Mouse (Mus musculus): ENCODE data around the gene Dock3.

The Dock3 gene

DNA sequence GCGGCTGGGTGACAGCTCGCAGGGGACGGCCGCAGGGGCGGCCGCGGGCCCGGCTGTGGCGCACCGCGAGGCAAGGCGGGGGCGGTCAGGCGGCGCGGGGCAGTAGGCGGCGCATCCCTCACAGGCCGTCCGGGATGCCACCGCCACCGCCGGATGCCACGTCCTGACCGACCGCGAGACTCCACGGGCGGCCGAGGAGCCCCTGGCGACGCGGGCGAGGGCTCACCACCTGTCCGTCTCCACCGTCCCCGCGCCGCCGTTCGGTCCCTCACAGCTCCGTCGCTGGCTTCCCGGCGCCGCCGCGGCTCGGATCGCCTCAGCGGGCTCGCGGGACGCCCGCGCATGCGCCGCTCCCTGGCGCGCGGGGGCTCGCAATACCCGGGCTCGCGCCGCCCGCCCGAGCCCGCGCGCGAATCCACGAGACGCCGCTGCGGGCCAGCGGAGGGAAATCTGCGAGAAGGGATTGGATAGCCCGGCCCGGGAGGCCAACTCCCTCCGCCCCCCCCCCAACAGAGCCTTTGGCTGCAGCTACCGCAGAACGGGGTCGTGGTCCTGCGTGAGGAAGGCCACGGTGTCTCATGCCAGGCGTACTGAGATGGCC, at the start of gene Dock3:
Gene Dock3, minus strand, starts transcription at position 371 of the 601 bp plus-strand sequence.
- peak; percentile 90 for DNase-seq

DNA sequence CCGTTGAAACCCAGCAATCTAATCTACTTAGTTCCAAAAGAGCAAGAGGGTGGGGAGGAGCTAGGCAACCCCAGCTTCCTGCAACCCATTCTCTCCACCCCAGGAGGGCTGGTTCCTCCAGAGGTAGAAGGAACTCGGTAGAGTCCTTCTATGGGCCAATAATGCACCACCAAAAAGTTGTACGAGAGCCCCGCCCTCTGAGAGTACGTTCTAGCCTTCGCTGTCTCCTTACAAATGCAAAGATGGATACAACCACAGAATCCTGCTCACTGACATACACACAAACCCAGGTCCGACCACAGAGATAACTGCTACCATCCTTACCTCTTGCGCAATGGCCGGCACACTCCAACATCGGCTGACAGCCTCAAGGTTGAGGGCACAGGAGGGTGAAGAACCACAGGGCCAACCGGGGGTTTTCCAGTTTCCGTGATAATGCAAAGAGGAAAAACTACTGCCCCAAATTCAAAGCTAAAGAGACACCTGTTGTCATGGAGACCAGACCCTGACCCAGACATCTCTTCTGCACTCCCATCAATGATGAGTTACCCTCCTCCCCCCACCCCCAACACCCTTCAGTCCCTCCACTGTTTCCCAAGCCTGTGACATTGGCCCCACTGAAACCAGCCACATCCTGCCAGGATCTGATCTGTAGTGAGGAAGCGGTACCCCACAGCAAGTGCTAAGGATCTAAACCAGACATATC, 48.8 kb upstream of the Dock3 start:
- DNase-seq: no peak

DNA sequence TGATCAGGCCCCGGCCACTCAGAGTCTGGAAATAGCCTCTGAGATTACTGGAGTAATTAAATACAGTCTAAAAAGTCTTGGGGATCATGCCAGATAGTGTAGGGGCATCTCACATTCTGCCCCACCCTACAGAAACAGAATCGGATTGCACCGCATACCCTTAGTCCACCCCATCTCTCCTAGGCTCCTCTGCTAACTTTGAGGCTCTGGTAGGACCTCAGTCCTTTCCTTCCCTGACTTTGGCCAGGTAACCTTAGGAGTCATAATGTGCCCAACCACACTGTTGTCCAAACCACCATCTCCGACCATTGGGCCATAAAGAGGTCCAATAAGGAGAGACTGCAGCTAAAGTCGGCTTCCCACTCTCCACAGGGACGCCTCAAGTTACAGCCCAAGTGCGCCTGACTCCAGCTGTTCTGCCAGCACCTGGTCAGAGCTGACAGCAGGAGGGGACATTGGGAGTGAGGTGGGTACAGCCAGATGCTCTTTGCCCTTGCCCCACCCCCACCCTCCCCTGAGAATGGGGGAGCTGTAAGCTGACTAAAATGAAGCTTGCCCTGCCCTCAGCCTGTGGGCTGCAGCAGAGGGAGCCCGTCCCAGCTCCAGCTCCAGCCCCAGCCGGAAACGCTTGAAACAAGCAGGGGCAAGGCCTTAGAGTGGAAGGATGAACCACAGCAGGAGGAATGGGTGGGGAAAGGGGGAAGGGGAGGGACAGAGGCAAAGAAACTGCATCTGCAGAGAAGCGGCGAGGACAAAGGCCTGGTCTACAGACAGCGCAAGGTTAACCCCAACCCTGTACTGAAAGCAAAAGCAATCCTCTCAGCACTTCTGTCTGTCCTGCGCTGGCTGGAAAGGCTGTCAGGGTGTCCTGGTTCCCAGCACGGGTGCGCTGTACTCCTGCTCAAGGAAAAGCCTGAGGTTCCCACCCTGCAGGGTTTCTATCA, 47.9 kb upstream of the Dock3 start:
- DNase-seq: no peak

DNA sequence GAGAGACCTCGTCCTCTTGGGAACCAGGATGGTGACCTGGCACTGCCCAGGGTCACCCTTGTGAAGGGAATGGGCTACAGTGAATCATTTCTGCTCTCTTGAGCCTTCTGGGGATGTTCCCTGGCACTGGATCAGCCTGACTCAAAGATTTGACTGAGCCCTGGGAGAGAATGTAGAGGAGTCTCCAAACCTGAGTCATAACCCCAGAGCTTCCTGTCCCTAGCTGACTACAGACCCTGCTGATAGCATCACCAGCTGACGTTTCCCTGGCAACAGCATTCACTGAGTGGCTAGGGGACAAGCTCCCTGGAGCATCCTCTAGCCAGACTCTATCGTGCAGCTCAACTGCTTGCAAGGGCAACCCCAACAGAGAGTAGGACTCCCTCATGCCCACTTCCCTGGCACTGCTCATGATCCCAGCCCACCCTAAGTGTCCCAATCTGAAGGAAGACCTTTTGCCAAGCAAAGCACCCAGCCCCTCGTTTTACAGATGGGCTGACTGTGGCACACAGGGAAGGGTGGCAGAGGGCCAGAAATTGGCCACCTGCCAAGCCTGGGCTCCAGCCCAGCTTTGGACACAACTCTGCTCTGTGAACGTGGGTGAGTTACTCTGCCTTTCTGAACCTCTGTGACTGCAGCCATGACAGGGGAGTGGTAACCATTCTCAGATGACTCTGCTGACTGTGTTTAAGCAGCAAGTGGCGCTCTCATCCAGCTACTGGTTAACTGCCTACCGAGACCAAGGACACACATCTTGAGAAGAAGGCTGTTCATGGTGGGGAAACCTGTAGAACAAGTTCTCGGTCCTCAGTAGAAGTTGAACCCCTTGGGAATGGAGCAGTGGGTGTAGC, 47.0 kb upstream of the Dock3 start:
- DNase-seq: peak; percentile 83

DNA sequence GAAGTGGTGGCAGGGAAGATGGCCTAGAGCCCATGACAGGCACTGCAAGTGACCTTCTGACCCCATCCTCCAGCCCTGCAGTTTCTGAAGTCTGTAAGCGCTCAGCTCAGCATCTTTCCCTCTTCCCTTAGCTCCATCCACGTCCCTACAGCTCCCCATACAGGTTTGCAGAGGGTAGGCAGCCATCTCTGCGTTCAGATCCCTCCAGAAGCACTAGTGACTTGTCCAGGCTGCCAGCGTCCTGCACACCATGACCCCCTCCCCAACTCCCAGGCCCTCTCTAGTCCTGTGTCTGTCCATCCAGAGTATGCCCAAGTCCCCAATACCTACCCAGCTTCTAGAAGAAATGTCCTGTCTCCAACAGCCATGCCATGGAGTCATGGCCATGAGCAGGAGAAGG, 46.4 kb upstream of the Dock3 start:
- peak; percentile 64 for DNase-seq

DNA sequence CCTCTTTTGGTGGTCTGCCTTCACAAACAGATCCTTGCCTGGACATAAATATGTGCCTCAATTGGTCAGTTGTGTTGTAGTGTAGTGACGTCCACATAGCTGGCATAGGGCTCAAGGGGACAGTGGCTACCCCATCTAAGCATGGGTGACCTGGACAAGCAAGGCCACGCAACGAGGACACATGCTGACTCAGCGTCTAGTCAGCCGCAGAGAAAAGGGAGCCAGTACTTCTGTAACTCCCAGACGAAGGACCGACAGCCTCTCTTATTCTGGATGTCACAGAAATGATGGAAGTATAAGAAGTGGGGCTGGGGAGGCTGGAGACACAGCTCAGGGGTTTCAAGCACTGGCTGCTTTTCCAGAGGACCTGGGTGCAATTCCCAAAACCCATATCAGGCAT, 45.9 kb upstream of the Dock3 start:
- no peak for DNase-seq

DNA sequence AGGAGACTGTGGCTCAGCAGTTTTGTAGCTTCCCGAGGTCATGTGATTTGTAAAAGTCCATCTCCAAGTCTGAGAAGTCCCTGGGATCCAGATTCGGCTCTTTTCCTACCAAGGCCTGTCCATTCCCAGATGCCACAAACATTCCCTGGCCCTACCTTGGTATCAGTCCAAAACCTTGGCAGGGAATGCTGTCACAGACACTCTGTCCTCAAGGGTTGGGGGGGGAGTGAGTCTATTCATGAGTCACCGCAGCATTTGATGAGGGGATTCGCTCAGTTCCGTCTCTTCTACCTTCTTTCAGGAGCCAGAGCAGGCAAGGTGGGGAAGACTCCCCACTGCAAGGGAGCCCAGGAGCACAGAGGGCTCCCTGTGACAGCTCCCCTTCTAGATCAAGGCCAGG, 44.0 kb upstream of the Dock3 start:
- no peak for DNase-seq

DNA sequence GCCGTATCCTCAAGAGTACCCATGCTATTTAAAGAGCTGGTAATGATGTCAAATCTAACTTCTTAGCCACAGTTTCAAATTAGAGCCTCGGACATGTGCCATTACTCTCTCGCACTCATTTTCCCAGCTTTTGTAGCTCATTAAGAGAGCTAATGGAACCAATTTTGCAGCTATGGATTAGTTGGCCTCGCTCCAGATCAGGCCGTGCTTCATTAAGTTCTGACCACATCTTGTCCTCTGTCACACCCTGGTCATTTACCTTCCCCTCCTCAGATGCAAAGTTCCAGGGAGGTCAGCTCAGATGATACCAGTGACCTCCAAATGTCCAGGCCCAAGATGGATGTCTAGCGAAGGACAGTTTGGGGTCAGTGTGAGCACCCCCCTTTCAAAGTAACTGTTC, 43.0 kb upstream of the Dock3 start:
- no peak for DNase-seq

DNA sequence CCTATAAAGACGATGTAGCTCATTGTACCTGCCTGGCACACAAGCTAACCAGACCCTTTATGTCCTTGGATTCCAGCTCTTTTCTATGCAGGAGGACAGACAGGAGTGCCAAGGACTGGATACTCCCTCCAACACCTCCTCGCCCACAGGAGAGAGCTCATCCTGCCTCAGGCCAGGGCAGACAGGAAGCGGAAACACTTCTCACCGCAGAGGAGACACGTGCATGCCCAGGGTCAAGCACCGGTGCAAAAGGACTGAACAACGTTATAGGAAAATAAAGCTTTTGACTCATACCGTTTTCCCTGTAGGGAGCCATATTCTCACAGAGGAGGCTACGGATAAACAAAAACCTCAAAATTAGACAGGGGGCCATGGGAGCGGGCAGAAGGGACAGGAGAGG, 41.5 kb upstream of the Dock3 start:
- no peak for DNase-seq

DNA sequence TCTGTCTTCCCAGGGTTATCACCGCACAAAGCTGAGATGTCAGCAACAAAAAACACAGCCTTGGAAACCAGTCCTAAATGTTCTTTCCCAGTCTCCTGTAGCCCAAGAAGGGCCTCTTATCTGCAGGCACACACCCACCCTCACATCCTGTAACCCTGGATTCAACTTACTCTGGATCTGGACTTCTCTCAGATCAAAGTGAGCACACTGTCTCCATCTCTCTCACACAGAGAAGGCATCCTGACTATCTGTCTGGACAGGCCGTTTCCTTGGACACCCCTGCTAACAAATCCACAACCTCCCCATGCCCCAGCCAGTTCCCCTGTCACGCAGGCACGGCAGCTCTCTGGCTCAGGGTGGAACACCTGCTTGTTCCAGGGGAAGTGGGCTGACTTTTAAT, 40.6 kb upstream of the Dock3 start:
- DNase-seq: no peak

DNA sequence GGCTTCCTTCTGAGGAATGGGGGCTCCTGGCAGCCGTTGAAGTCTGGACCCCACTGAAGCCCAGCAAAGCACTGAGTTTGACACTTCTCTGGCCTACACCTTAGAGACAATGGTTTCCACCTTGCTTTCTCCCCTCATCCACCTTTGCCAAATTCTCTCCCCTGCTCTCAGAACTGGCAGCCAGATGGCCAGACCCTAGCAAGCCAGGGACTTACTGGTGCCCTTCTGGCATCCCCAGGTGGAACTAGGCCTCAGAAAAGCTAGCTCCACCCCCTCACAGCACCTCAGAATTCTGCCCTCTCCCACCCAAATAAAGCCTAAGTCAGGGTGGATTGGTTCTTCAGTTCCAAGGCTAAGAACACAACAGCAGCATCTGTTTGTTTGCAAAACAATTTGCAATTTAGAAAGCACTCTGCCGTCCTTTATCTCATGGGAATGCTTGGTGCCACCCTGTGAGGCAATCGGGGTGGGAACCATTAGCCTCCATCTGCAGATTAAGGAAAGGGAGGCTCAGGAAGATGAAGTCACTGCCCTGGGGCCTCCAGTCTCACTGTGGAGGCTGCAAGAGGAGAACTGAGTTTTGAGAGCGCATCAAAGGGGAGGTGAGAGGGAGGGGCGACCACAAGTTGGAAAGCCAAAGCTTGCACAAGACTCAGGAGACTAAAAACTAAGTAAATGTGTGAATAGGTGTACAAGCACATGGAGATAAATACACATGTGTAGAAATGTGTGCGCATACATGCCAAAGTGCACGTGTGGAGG, 39.6 kb upstream of the Dock3 start:
- no peak for DNase-seq

DNA sequence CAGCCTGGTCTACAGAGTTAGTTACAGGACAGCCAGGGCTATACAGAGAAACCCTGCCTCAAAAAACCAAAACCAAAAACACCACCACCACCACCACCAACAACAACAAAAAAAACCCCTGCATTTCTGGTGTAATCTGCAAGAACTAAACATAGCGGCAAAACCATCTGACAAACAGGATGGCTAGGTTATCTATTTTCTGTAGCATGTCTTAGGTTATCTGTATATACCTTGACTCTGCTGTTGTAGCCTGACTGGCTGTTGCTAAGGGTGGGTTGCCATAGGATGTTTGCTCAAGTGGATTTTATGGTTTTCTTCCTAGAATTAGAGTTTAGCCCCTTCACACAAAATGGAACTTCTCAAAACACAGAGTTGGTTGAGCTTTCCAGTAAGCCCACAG, 38.1 kb upstream of the Dock3 start:
- DNase-seq: no peak

DNA sequence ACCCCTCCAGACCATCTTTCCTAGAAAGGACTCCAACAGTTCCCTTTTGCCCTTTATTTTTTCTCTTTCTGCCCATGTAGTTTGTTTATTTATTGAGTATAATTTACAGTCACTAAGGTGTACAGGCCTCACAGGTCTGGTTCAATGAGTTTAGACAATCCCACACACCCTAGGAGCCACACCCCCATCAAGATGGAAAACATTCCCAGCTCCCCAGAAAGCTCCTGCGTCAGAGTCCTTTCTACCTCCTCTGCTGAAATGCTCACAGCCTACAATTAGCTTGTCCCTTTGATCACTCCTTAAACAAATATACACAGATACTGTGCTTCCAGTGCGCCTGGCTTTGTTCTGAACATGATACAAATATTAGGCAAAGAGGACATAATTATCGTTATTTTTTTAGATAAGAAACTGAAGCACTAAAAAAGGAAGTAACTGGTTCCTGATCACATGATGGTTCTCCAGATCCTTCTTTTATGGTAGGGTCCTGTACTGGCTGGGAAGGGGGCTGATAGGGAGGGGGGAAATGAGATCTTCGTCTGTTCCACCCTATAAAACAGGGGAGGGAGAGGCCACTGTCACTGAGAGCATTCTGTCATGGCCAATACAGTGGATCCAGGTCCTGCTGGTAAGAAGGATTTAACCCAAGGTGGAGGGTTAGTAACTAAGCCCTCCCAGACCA, 36.2 kb upstream of the Dock3 start:
- DNase-seq: no peak

DNA sequence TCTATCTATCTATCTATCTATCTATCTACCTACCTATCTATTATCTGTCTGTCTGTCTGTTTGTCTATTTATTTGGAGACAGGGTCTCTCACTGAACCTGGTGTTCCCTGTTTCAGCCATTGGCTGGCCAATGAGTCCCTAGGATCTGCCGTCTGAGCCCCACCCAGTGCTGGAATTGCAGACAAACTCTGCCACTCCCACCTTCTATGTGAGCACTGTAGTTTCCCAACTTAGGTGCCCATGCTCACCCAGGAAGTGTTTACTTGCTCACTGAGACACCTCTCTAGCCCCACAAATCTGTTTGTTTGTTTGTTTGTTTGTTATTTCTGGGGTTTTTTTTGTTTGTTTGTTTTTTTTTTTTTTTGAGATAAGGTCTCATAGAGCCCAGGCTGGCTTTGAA, 35.3 kb upstream of the Dock3 start:
- no peak for DNase-seq

DNA sequence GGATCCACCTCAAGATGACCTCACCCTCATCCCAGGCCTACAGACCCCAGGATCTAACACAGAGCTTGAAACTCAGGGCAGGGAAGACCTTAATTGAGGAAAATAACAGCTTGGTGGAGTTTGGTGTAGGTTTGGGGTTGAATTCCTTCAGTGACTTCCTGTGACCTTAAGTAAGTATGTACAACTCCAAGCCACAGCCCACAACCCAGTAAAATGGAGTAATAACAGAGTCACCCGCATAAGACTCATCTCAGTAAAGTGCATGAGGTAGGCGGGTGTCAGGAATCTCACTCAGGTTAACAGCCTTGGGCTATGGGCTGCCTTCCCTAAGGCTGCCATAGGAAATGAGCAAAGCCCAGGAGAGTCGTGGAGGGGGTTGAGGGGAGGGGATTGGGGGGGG, 33.0 kb upstream of the Dock3 start:
- no peak for DNase-seq

DNA sequence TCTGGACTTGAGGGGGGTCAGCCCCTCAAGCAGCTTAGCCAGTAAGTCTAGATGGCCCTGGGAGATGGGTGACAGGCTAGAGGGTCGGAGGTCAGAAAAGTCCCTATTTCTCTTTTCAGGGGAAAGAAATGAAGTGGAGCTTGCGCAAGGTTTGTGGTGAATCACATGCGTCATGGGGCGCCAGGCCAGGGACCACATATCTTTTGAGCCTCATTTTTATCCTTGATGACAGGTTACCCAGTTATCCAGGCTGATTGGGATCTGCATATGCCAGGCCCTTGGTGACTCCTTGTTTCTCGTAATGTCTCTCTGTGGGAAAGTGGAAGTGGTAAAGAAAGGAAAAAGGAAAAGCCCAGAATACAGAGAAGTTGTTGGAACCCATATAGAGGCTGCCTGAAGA, 32.2 kb upstream of the Dock3 start:
- no peak for DNase-seq

DNA sequence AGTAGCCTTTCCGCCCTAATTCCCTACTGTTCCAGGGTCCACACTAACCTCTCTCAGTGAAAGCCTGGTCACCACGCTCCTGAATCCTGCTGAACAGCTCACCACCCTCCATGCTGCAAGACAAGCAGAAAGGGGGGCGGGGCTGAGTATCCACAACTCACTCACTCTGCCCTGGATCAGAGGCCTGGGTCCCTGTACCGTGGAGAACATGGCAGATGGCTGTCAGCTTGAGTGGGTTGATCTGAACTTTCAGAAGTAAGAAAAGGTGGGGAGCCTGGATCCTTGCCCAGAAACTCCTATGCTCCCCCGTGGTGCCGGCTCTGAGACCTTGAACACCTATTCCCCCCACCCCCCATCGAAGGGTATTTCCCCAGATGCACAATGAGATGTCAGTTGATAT, 30.7 kb upstream of the Dock3 start:
- peak; percentile 52 for DNase-seq

DNA sequence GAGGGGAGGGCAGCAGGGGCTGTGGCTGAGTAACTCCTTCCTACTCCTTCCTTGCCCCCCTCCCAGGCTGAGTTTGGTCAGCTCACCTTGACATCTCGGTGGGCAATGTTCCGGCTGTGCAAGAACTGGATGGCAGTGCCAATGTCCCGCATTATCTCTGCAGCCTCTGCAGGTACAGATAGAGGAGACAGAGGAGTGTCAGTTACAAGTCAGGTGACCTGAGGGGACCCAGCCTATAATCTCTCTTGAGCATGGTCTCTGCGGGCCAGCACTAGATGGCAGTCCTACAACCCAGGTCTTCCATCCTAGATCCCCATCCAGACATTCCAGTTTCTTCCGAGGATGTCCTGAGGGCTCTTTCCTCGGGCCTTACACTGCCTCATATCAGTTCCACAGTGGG, 30.1 kb upstream of the Dock3 start:
- no peak for DNase-seq

DNA sequence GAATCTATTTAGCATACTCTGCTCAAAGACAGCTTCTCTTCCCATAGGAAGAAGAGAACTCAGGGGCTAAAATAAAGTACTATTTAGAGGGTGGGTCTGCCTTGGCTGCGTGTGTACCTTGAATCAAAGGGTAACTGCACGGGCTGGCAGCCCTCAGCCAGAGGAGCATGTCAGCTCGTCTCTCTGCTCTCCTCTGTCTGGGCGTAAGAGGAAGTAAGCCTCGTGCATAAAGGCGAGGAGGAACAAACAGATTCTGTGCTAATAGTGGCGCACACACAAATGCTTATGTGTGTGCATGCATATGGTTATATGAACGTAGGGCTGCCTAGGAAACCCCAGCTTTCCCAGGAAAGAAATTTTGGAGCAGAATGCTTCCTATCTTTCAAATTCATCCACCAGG, 29.1 kb upstream of the Dock3 start:
- peak; percentile 29 for DNase-seq

DNA sequence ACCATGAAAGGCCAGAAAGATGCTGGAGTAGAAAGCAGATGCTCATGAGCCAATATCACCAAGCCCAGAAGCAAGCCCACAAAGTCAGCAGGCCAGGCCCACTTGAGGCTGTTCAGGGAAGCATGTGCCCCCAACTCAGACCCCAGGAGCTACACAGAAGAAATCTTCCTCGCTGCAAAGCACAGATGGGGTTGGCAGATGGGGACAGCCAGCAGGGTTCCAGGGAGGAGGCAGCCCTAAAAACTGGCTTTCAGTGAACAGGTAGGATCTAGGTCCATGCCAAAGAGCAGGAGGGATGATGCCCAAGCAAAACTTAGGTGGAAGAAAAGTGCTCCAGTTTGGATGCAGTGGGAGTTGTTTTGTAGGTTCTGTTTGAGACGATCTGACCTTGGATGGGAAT, 28.7 kb upstream of the Dock3 start:
- peak; percentile 82 for DNase-seq

DNA sequence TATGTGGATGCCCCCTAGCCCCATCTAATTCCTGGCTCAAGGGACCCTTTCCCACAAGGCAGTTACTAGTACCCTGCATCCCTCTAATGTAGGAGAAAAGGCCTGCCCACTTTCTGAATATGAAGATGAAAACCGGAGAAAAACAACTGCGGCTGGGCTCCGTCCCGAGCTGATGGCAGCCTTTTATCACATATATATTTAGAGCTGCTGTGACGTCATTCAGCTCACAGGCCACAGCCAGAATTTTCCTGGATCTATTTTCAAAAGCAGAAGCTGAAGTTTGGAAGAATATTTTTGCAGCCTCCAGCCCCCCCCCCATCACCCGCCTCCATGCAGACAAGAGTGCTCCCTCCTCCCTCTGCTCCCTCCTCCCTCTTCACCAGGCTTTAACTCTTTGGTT, 27.9 kb upstream of the Dock3 start:
- DNase-seq: peak; percentile 45

DNA sequence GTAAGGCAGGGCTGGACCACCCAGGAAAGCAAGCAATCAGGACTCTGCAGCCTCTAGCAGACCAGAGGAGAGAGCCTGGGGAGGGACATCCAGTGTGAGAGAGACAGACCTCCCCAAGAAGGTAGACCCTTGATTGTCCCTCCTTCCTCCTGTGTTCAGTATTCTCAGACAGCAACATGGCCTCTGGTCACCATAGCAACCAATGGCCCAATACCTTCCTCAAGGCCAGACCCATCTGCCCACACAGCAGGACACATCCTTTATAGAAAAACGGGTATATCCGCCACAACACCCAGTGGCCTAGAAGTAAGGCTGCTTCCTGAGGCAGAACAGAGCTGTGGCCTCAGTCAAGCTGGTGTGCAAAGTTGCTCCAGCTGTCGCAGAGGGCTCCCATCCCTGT, 23.9 kb upstream of the Dock3 start:
- peak; percentile 80 for DNase-seq
